Mouse (Mus musculus): ENCODE measurements around the gene Nck2. TPM values are rescaled to one million over a fixed set of nuclear protein-coding genes. Genes with fewer than 3 reads are reported as not detected.
"Not testable (repeated sequence)": the region's sequence is repeated elsewhere in the genome, so short reads cannot be mapped to it uniquely, and the experiment has no call there.

Nck2 gene
- total and polyA plus RNA-seq, 2 experiments from 2014 or later, result 30.2 to 54.9 TPM

GRCm38 (mm10) chr1:43547644-43548043, 103.3 kb downstream of the Nck2 start:
- ATAC-seq (ENCODE audit: low FRiP score) (no peak), DNase-seq (ENCODE audit: low spot score) (no peak)
- Histone ChIP-seq H3K27ac (ENCODE audit: low read depth, low read length) (no peak overlapping the region), H3K36me3 (ENCODE audit: insufficient read depth, low read length) (no peaks in the 10 kb centered on the region), H3K4me2 (ENCODE audit: low read depth, low read length, poor library complexity, severe bottlenecking) (no peak overlapping the region), H3K4me3 (ENCODE audit: low read depth, low read length) (no peak overlapping the region), H3K9me3 (ENCODE audit: low read length) (no peaks in the 10 kb centered on the region), H3K9ac (replicated peaks; ENCODE audit: low read length, poor library complexity, severe bottlenecking) (no peak overlapping the region), H3K27me3 (ENCODE audit: insufficient read depth, low read length) (no peaks in the 10 kb centered on the region), H3K4me1 (ENCODE audit: insufficient read depth, low read length) (0 out of 2 replicates have a peak, but pooled peaks cover 3% of the 10 kb centered on the region)
- 88% methylated on average over 2 of the region's 2 CpGs for WGBS
- no peak for TF ChIP-seq CTCF (IDR thresholded peaks at IDR 0.05)

- no peaks in the 10 kb centered on the region for H3K27me3 ChIP-seq (ENCODE audit: insufficient read depth, low read length)
- H3K9me3 ChIP-seq (ENCODE audit: low read length), result no peaks in the 10 kb centered on the region
- ATAC-seq (ENCODE audit: low FRiP score), result no peak
- peaks cover 1% of the 10 kb centered on the region; the same call in 1 of the 2 replicates for H3K36me3 ChIP-seq (ENCODE audit: insufficient read depth, low read length)
- no peaks in the 10 kb centered on the region for H3K4me1 ChIP-seq (ENCODE audit: insufficient read depth, low read length)
- 92% methylated on average over 5 of the region's 5 CpGs for WGBS
- H3K9ac ChIP-seq (replicated peaks; ENCODE audit: low read length, poor library complexity, severe bottlenecking), result no peak overlapping the region
- H3K27ac ChIP-seq (ENCODE audit: low read depth, low read length), result no peak overlapping the region
- TF ChIP-seq CTCF (IDR thresholded peaks at IDR 0.05), result no peak
- DNase-seq (ENCODE audit: low spot score), result no peak
- H3K4me3 ChIP-seq (ENCODE audit: low read depth, low read length), result no peak overlapping the region
- no peak overlapping the region for H3K4me2 ChIP-seq (ENCODE audit: low read depth, low read length, poor library complexity, severe bottlenecking)
Measured at GRCm38 (mm10) chr1:43548749-43549148, 104.4 kb downstream of the Nck2 start.

DNA sequence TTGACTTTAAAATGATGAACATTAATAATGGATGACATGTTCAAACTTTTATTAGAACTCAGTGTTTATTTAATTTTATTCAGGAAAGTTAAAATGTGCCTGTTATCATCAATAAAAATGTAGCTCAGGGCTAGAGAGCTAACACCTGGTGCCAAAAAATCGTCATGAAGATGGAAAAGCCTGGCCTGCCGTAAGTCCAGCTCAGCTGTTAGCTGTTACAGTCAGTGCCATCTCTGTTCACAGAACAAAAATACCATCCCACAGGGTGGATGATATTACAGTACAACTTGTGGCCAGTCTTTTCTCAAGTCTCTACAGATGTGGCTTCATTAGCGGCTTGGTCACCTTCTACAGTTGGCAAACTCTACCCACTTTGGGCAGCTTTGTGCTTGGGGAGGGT, 106.1 kb downstream of the Nck2 start:
- H3K4me3 ChIP-seq (ENCODE audit: low read depth, low read length), result no peak overlapping the region
- 77% methylated on average over 3 of the region's 3 CpGs for WGBS
- H3K27ac ChIP-seq (ENCODE audit: low read depth, low read length), result no peak overlapping the region
- no peak for TF ChIP-seq CTCF (IDR thresholded peaks at IDR 0.05)
- no peak overlapping the region for H3K9ac ChIP-seq (replicated peaks; ENCODE audit: low read length, poor library complexity, severe bottlenecking)
- ATAC-seq (ENCODE audit: low FRiP score), result no peak
- DNase-seq (ENCODE audit: low spot score), result no peak
- H3K4me1 ChIP-seq (ENCODE audit: insufficient read depth, low read length), result no peaks in the 10 kb centered on the region
- no peaks in the 10 kb centered on the region for H3K9me3 ChIP-seq (ENCODE audit: low read length)
- peaks cover 2% of the 10 kb centered on the region; the same call in 1 of the 2 replicates for H3K36me3 ChIP-seq (ENCODE audit: insufficient read depth, low read length)
- no peaks in the 10 kb centered on the region for H3K27me3 ChIP-seq (ENCODE audit: insufficient read depth, low read length)
- H3K4me2 ChIP-seq (ENCODE audit: low read depth, low read length, poor library complexity, severe bottlenecking), result no peak overlapping the region

- H3K27me3 ChIP-seq (ENCODE audit: insufficient read depth, low read length); ATAC-seq (ENCODE audit: low FRiP score); H3K9me3 ChIP-seq (ENCODE audit: low read length); H3K4me2 ChIP-seq (ENCODE audit: low read depth, low read length, poor library complexity, severe bottlenecking); H3K4me3 ChIP-seq (ENCODE audit: low read depth, low read length); DNase-seq (ENCODE audit: low spot score); H3K36me3 ChIP-seq (ENCODE audit: insufficient read depth, low read length); H3K4me1 ChIP-seq (ENCODE audit: insufficient read depth, low read length); H3K9ac ChIP-seq (replicated peaks; ENCODE audit: low read length, poor library complexity, severe bottlenecking); H3K27ac ChIP-seq (ENCODE audit: low read depth, low read length): not testable (repeated sequence)
- WGBS, result 97% methylated on average over 37 of the region's 37 CpGs
Measured at GRCm38 (mm10) chr1:43553989-43554679, 109.8 kb downstream of the Nck2 start.

DNA sequence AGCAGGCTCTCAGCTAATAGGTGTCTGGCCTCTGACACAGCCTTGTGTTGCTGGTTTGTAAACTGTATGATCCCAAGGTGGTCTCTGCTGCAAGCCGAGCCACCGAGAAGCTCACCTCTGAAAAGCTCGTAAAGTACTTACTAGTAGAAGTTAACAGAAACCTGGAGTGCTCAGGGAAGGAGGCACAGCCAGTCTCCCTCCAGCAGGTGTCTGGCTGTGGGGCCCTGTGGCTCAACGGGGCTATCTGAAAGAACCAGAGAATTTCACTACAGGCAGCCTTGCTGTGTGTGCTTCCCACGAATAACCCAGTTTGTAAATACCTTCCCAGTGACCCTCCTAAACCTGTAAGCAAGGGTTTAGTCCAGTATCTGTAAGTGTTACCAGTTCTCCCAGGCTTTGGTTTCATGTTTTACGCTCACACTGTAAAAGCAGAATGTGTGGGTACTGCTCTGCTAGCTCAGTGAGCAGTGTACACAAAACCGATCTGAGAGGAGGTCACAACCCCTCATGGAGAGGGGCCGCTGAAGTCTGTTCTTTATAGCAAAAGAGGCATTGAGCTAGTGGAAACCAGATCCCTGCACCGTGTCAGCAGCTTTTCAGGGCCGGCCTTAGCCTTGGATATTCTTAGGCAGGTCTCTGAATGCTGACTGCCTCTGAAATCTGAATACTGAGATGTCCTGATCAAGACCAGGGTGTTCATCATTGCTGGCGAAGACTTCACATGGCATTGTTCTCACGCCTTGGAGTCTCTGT, 111.0 kb downstream of the Nck2 start:
- TF ChIP-seq CTCF (IDR thresholded peaks at IDR 0.05), result no peak
- Histone ChIP-seq H3K27ac (ENCODE audit: low read depth, low read length) (no peak overlapping the region), H3K36me3 (ENCODE audit: insufficient read depth, low read length) (peaks cover 2% of the 10 kb centered on the region; the same call in 1 of the 2 replicates), H3K4me1 (ENCODE audit: insufficient read depth, low read length) (no peaks in the 10 kb centered on the region), H3K9ac (replicated peaks; ENCODE audit: low read length, poor library complexity, severe bottlenecking) (no peak overlapping the region), H3K4me2 (ENCODE audit: low read depth, low read length, poor library complexity, severe bottlenecking) (no peak overlapping the region), H3K9me3 (ENCODE audit: low read length) (no peaks in the 10 kb centered on the region), H3K27me3 (ENCODE audit: insufficient read depth, low read length) (no peaks in the 10 kb centered on the region), H3K4me3 (ENCODE audit: low read depth, low read length) (no peak overlapping the region)
- DNase-seq (ENCODE audit: low spot score) (no peak), ATAC-seq (ENCODE audit: low FRiP score) (no peak)
- 64% methylated on average over 12 of the region's 12 CpGs for WGBS

DNA sequence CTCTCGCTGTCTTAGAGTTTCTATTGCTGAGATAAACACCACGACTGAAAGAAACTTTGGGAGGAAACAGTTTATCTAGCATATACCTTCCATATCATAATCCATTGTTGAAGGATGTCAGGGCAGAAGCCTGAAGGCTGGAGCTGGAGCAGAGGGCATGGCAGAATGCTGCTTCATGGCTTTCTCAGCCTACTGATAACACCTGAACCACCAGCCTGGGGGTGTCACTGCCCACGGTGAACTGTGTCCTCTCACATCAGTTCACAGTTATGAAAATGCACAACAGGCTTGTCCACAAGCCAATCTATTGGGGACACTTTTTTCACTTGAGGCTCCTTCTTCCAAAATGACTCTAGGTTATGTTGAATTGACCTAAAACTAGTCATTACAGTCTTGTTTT, 114.0 kb downstream of the Nck2 start:
- no peak overlapping the region for H3K4me3 ChIP-seq (ENCODE audit: low read depth, low read length)
- H3K27me3 ChIP-seq (ENCODE audit: insufficient read depth, low read length), result no peaks in the 10 kb centered on the region
- no peak overlapping the region for H3K4me2 ChIP-seq (ENCODE audit: low read depth, low read length, poor library complexity, severe bottlenecking)
- H3K27ac ChIP-seq (ENCODE audit: low read depth, low read length), result no peak overlapping the region
- DNase-seq (ENCODE audit: low spot score) (no peak), ATAC-seq (ENCODE audit: low FRiP score) (no peak)
- 93% methylated on average over 3 of the region's 3 CpGs for WGBS
- H3K9me3 ChIP-seq (ENCODE audit: low read length), result no peaks in the 10 kb centered on the region
- no peak overlapping the region for H3K9ac ChIP-seq (replicated peaks; ENCODE audit: low read length, poor library complexity, severe bottlenecking)
- H3K4me1 ChIP-seq (ENCODE audit: insufficient read depth, low read length), result no peaks in the 10 kb centered on the region
- TF ChIP-seq CTCF (IDR thresholded peaks at IDR 0.05), result no peak
- H3K36me3 ChIP-seq (ENCODE audit: insufficient read depth, low read length), result peaks cover 2% of the 10 kb centered on the region; the same call in 1 of the 2 replicates
